10 mouse cellular contexts compared by ENCODE assay signal in the genomic region with DNA sequence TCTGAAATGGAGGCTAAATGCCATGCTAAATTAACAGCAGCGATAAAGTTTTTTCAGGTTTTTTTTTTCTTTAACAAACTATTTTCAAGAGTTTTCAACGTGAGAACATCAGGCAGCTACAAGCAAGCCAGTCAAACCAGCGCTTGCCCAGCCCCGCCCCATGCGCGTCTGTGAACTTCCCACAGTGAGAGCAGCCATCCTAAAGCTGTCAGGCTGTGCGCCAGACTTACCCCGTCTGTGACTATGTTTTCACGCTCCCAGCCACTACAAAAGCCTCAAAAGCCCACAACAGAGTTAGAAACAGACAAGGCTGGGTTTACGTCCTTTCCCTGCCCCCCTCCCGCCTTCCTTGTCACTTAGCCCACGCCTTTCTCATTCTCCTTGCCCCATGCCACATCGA.
A peak's percentile ranks its signal among the peaks of the same experiment; 100 is the strongest.
DNase-seq lines count a peak whose midpoint lies in the region; ATAC-seq lines count a peak whose summit lies in the region.
"Had no signal": no experiment of that assay in that cellular context is flagged by ENCODE, and none has a peak within 500 bp of the region (broad histone marks: within the 10 kb centered on the region; RNA-seq: fewer than 3 reads in every experiment).

No protein-coding gene starts in this region.

- peaks cover 14% of the 10 kb centered on the region; the same call in 1 of the 2 replicates for H3K36me3 ChIP-seq in stomach, embryonic 16.5 days (ENCODE audit: control insufficient read depth, insufficient read depth, low read length)

- H3K27me3 ChIP-seq in stomach, embryonic 16.5 days (ENCODE audit: control insufficient read depth, insufficient read depth, low read length): no peaks in the 10 kb centered on the region

- no peaks in the 10 kb centered on the region for H3K9me3 ChIP-seq in stomach, embryonic 16.5 days (replicated peaks; ENCODE audit: control insufficient read depth, low read length)

- no peak overlapping the region for H3K4me2 ChIP-seq in stomach, embryonic 16.5 days (ENCODE audit: low read depth, low read length)

- H3K4me3 ChIP-seq in stomach, embryonic 16.5 days (replicated peaks; ENCODE audit: low read length): no peak overlapping the region

- H3K9ac ChIP-seq in stomach, embryonic 16.5 days (ENCODE audit: low read length): peak overlapping the region; percentile 46; the same call in 1 of the 2 replicates
- H3K9ac ChIP-seq: liver, embryonic 14.5 days had no signal

- ATAC-seq in stomach, embryonic 16.5 days (ENCODE audit: insufficient read depth, low FRiP score): no peak

- H3K27ac ChIP-seq in stomach, embryonic 16.5 days (ENCODE audit: low read length): no peak overlapping the region
- H3K27ac ChIP-seq: liver, embryonic 14.5 days had no signal

- WGBS in stomach, embryonic 16.5 days: 42% methylated on average over 13 of the region's 13 CpGs

- DNase-seq in heart, postnatal 4 days: peak; percentile 33
- DNase-seq in heart, adult 11 months: no peak
- DNase-seq in thymus, postnatal 0 days (ENCODE audit: low spot score): peak; percentile 30
- no peak for DNase-seq in thymus, postnatal 10 days (ENCODE audit: low spot score in 2 of 2)
- peak; percentile 85 for DNase-seq in kidney, postnatal 10 days
- no peak for DNase-seq in c-Kit-positive CD71-positive TER-119-positive erythroid progenitor cells, embryonic 14.5 days (ENCODE audit: low spot score)
- no peak for DNase-seq in cerebellum, adult 8-10 months
- DNase-seq: cerebellum, postnatal 25 days had no signal

- peaks cover 24% of the 10 kb centered on the region for H3K4me1 ChIP-seq in stomach, embryonic 16.5 days (ENCODE audit: control insufficient read depth, insufficient read depth, low read length)

Comparison
In these comparisons a context has a peak if more than half of its experiments do, and no peak if none do; other contexts are left out.
1. DNase-seq: peak in heart, postnatal 4 days (single experiment), thymus, postnatal 0 days (single experiment) and kidney, postnatal 10 days (single experiment); none in heart, adult 11 months (single experiment), thymus, postnatal 10 days (0 of 2), c-Kit-positive CD71-positive TER-119-positive erythroid progenitor cells, embryonic 14.5 days (single experiment) and cerebellum, adult 8-10 months (single experiment).